Mouse (Mus musculus) T-helper 2 cell (primary cell): Measurements from ENCODE around the gene Pdia3.
"Not testable (repeated sequence)": the region's sequence is repeated elsewhere in the genome, so short reads cannot be mapped to it uniquely, and the experiment has no call there.

ENCODE experiments used
- in situ Hi-C: fragments of 300-600 bp; cut with MboI, MseI; formaldehyde crosslinking; loops from one replicate; pipeline ENCODE4 v1.15.1; 2025; ENCODE audit warnings: high pct_unique_total_duplicates

The Pdia3 gene

DNA sequence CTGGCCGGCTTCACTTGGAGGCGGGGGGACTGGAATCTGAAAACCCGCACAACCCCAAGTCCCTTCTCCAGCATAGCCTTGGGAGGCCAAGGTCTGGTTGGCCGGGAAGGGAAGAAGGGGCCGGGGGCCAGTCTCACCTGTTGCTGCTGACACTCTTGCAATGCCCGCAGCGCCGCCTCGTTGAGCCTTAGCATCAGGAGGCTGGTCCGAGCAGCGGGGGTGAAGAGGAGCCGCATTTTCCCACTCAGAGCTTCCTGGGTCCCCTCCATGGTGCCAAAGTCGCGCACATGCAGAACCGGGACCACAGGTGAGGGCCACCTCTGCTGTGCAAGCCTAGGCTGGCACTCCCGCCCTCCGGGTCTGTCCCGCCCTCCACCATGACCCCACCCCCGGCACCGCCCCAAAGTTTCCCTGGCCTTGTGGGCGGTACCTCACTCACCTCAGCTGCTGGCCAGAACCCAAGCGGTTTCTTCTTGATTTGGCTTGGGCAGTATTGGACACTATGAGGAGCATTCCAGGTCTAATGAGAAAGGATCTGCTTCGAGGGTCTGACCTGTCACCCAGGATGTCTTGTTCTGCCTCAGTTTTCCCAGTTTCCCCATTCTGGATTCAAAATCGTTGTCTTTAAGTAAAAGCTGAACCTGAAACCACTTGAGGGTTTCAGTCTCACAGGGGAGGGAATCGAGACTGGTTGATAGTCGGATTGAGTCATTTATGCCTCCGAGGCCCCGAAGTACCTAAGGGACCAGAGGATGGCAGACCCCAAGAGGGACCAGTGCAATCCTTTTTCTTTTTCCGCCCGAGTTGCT is 28.9 kb downstream of the Pdia3 start:
- in situ Hi-C loops = no loop called here

DNA sequence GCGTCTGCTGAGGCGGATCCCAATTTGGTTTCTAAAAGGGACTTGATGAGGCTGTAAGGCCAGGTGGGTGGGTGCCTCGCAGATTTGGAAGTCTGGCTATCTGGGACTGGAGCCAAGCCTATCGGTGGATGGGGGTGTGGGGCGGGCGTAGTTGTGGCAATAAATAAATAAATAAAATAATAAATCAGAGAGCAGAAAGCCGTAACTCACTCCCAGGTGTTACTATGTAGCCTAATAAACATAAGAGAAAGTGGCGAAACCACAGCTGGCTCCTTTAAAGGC is 29.4 kb downstream of the Pdia3 start:
- in situ Hi-C loops = no loop called here

DNA sequence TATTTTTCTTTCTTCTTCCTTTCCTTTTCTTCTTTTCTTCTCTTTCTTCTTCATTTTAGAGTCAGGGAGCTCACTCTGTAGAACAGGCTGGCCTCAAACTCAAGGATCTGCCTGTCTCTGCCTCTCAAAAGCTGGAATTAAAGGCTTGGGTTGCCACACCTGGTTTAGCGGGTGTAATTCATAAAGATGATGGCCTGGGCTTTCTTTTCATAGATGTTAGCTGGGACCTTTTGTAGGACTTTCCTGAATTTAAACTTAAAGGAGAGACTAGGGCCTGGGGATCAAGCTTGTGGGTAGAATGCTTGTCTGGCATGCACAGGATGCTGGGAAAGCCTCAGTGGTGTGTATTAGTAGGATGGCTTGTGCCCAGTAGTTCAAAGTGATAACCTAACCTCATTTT is 30.6 kb downstream of the Pdia3 start, which contains the start of gene Ell3:
Ell3 (minus strand) TSS at position 101 of the 400 bp plus-strand sequence.
- in situ Hi-C loops = no loop called here

DNA sequence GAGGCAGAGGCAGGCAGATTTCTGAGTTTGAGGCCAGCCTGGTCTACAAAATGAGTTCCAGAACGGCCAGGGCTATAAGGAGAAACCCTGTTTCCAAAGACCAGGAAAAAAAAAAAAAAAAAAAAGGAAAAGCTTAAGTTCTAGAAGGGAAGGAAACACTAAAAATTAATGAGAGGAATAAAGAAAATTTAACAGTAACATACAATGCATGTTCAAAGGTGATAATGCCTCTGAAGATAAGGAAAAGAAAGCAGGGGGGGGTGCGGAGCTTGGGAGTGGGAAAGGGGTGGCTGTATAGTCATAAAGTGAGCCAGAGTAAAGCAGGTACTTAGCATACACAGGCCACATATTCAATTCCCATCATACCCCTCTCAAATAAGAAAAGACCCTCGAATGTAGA is 31.5 kb downstream of the Pdia3 start:
- in situ Hi-C loops = no loop called here

DNA sequence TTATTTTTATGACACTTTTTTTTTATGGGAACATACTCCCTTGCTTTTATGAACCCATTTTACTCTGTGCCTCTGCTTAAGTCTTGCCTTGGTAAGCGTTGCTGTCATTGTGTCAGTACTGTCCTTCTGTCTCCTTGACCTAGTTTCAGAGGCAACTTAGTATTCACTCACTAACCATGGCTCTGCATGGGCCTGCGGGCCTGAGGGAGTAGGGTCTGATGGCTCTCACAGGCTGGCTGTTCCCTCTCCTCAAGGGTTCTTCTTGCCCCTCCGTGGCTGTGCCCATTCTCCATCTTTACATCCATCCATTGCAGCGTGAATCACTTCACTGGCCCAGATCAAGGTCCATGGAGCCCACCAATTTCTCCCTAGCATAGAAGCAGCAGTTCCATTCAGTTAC is 32.9 kb downstream of the Pdia3 start:
- in situ Hi-C loops = no loop called here

DNA sequence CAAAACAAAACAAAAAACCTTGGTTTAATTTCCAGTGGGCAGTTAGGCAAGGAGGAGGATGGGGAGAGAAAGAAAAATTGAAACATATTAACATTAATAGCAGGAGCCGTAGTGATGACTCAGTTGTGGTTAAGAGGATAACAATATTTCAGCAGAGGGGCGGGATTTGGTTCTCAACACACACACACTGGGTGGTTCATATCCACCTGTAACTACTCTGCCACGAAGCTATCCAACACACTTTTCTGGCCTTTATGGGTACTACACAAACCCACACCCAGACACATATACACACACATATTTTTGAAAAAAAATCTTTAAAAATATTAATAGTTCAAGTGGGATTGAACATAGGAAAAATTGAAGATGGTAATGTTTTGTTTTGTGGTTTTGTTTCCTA is 33.4 kb downstream of the Pdia3 start:
- in situ Hi-C loops = no loop called here

DNA sequence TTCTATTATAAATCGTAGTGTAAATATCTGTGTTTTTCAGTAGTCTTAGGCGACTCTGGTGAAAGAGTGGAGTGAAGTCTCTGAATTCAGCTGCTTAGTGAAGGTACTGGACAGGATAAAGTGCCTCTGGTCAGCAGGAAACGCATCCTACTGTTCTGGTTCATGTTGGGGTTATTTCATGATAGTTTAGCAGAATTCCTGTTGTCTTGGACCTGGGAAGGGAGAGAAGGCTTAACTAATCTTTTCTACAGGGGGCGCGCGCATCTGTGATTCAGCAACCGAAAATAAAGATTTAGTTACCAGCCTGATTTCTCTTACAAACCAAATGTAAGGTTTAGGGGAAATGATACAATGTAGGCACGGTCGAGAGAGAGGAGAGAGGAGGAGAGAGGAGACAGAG is 34.6 kb downstream of the Pdia3 start:
- in situ Hi-C loops = no loop called here

DNA sequence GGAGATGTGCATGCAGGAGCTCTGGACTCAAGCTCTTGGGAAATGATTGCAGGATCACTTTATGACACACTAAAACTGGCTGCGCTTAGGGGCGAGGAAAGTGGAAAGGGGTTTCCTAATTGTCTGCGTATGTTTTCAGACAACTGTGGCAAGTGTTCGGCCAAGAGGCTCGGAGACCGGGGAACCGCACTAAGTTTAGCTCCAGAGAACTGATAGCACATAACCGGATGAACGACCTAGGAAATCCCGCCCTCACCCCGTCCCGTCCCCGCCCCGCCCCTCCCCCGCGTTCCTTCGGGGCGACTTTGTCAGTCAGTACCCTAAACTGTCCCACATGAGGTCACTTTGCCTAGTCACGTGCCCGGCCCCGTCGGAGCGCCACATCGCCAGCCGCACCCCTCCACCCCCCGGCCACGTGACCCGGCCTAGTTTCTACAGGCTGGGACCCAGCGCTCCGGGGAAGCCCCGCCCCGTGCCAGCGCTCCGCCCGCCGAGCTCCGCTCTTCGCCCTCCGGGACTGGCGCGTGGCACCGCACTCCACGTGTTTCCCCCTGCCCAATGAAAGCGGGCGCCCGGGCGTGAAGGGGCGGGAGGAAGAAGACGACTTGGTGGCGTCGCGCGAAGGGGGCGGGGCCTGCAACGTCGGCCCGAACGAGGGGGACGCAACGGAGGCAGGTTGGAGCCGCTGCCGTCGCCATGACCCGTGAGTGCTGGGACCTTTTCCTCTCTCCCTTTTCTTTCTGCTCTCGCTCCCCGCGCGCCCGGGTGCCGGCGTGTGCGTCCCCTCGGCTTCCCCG is 35.4 kb downstream of the Pdia3 start, which contains the start of gene Serf2:
Serf2 (plus strand) TSS at position 457 of the 797 bp plus-strand sequence.
- in situ Hi-C loops = no loop called here

DNA sequence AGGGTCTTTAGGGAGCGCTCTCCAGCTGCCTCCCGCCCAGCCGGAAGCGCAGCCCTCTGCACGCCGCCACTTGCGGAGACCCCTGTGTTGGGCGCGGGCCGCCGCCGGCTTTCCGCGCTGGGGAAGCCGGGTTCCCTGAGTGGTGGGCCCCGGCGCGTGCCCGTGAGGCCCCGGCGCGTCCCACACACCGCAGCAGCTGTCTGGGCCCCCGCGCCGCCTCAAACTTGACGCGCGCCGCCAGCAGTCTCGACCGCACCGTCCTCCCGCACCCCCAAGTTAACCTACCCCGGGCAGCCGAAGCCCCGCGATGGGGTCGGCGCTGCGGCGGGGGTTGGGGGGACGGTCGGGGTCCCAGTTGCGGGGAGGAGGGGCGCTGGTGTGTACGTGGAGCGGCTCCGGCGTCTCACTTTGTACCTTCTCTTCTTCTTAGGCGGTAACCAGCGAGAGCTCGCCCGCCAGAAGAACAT is 36.0 kb downstream of the Pdia3 start:
- in situ Hi-C loops = no loop called here

DNA sequence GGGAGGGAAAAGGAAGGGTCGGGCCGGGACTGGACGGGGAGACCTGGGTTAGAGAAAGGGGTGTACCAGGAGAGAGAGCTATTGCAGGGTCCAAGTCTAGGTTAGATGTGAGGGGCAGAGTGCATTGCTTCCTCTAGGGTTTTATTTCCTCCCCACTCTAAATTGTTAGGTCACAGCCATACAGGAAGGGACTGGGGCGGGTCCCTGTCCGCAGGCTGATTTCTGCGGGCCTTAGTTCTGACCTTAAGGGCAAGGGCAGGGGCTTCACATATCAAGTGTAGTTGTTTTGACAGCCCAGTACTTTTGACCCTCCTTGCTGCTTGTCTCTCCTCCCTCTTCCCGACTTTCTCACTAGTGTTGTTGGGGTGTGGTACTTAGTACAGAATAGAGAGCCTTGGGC is 36.5 kb downstream of the Pdia3 start:
- in situ Hi-C loops = no loop called here

DNA sequence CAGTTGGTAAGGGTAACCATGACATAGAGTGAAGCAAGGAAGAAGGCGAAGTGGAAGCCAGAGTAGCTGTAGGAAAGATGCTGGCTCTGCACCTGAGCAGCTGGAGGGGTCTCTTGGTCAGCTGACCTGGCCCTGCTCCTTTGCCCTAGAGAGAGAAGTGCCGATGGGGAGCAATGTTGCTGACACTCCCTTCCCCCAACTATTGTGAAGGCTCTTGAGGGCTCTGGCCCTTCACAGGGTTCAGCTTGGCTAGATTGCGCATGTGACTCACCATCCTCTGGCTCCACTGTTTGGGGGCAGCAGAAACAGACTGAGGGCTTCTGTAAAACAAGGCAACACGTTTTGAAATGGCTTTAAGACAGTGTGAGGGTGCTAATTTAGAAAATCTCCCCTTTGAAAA is 38.8 kb downstream of the Pdia3 start:
- in situ Hi-C loops = no loop called here

DNA sequence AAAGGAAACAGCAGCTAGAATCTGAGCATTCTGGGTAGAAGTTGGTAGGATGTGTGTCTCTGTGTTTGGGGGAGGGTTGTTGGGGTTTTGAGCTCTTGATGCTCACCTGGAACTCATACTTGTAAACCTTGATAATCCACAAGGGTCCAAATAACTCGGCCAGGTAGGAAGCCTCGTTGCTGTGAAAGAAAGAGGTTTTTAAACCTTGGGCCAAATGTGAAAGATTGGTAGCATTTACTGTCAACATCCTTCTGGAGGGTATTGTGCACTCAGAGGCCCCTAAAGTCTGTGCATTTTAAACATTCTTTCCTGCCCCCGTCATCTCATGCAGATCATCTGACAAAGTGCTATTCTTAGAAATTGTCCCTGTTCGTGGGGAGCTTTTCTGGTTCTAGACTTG is 39.4 kb downstream of the Pdia3 start, which contains the start of gene Hypk:
Hypk (plus strand) TSS at position 301 of the 400 bp plus-strand sequence.
- in situ Hi-C loops = no loop called here

DNA sequence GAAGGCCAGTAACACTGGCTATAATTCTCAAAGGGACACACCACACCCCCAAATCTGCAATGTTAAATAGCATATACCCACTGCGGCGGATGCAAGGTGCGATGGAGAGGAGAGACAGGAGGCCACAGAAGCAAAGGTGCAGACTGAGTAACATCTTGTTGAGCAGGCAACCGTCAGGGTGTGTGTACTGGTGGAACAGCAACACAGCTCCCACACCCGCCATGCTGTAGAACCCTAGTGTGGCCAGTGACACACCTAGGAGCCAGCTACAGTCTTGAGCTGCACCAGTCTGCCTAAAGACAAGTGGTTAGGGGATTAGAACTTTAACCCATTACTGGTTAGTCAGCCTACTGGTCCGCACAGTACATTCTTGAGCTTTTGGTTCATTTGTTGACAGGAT is 40.3 kb downstream of the Pdia3 start:
- in situ Hi-C loops = no loop called here

DNA sequence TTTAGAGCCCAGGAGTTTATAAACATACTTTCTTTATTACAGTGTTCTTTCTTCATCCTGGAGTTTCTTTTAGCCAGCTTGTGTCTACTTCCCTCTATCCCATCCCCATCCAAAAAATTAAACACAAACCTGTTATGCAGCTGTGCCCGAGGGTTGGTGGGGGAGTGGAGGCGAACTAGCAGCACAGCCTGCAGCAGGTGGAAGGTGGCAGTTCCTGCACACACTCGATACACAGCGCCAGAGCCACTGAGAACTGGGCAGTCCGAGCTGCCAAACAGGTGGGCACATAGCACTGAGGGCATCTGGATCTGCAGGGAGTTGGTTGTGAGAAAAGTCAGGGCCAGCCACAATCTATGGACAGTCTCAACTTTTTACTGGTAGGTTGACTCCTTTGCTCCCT is 42.0 kb downstream of the Pdia3 start:
- in situ Hi-C loops = no loop called here

DNA sequence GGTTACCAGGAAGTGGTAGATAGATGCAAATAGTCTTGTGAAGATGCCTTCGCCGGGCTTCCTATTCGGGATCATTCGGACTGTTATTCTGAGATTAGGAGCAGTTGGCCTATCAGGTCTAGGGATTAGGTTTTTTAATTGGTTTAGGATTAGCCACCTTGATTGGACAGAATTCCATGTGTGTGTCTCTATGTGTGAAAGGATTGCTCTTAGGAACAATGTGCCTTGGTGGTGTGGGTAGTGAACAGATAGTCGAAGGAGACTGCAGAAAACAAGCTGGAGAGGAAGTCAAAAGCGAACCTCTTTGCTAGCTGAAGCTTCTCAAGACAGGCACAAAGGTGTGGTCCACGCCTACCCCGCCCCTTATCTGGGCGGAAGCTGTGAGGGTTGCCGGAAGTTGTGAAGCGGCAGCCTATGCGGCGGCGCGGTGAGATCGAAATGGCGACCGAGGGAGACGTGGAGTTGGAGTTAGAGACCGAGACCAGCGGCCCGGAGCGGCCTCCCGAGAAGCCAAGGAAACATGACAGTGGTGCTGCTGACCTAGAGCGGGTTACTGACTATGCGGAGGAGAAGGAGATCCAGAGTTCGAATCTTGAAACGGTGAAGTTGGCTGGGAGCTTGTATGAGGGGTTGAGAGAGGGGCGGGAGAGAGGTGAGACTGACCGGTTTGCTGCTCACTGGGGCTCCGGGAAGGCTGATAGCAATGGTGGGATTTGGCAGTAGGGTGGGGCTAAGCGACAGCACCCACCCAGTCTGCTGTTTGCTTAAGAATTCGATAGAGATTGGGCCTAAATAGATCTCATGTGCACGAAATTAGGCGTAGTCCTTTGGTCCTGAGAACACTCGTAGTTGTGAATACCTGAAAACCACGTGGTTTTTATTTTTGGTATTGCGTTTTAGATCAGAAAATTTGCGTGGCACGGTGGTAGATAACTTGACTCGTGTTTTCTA is 43.4 kb downstream of the Pdia3 start, which contains the start of gene Serinc4:
Serinc4 (minus strand) TSS at position 90 of the 951 bp plus-strand sequence.
- in situ Hi-C loops = no loop called here

DNA sequence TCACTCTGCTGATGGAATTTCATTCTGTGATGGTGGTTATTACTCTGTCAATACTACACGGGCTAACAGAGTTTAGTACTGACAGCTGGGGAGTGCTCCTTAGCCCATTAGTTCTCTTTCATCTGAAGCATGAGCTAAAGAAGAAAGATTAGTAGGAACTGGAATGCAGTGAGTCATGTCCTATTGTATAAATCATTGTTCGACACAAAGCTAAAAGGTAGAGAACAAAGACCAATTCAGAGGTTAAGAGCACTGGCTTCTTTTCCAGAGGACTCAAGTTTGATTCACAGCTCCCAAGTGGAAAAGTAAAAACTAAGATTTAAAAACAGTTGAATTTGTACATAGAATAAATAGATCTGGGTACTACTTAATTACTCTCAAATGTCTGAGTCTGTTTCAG is 46.5 kb downstream of the Pdia3 start:
- in situ Hi-C loops = no loop called here

DNA sequence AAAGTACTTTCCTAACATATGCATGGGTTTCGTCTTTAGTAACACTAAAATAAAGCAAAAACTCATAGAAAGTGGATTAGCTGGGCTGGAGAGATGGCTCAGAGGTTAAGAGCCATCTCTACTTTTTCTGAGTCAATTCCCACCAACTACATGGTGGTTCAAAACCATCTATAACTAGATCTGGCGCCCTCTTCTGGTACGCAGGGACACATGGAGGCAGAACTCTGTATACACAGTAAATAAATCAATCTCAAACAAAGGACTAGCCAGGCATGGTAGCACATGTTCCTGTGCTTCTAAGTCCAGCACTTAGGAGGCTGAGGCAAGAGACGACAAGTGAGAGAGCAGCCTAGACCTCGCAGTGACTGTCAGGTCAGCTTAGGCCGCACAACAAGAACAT is 55.4 kb downstream of the Pdia3 start:
- in situ Hi-C loops = not testable (repeated sequence)

DNA sequence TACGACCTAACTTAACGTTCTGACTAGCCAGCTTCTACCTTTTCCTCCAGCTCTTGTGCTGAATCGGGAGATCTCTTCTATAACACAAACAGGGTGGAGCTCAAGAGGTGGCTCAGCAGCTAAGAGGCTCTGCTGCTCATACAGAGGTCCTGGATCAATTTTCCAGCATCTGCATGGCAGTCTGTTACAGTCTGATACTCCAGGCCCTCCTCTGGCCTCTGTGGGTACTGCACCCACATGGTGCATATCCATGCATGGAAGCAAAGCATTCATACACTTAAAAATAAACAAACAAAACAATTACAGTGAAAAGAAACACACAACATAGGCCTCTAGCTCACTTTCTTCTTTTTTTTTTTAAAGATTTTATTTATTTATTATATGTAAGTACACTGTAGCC is 59.2 kb downstream of the Pdia3 start:
- in situ Hi-C loops = loop anchor here (5.0 kb wide), 1 partner anchor 35 kb away; the partner anchor contains the start of genes Mfap1a and Wdr76

DNA sequence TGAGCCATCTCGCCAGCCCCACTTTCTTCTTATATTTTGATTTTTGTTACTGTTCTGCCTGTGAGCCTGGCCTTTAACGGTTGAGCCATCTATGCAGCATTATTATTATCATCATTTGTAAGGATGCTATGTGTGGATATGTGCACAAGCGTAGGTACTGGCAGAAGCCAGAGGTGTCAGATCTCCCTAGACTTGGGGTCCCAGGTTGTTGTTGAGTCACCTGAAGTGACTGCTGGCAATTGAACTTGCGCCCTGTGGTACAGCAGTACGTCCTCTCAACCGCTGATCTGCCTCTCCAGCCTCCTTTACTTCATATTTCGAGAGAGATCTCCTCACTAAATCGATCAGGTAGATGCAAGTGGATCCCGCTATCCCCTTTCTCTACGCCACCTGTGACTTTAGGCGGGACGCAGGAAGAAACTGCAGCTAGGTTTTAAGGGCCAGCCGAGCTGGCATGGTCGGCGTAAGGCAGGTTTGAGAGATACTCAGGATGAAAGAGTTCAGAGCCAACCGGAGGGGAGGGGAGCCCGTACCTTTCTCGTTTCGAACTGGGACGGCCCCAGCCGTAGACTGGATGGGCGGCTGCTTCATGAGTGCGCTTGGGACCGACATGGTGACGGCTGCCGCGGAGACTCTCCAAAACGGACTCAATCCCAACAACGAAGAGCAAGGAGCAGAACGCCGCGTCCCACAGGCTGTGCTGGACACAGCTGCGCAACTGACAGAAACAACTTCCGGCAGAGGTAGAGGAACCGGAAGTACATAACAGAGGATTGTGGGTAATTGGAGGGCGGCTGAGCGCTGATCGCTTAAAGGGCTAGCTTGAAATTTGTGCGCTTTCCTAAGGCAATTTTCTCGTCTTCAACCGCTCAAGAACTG is 60.0 kb downstream of the Pdia3 start, which contains the start of gene Mfap1b:
Mfap1b (minus strand) TSS at position 767 of the 879 bp plus-strand sequence.
- in situ Hi-C loops = loop anchor here (5.0 kb wide), 1 partner anchor 34 kb away; the partner anchor contains the start of genes Mfap1a and Wdr76

DNA sequence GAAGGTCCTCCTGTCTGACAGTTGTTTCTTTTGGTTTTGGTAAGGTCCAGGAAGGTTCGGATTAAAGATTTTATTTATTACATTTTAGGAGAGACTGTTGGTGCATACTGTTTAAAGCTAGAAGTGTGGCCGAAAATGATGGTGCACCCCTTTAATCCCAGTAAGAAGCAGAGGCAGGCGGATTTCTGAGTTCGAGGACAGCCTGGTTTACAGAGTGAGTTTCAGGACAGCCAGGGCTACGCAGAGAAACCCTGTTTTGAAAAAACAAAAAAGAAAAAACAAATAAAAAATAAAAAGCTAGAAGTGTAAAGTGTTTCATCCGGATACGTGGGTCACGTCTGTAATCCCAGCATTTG is 60.6 kb downstream of the Pdia3 start:
- in situ Hi-C loops = loop anchor here (5.0 kb wide), 1 partner anchor 33 kb away; the partner anchor contains the start of genes Mfap1a and Wdr76
